In genomic region chr15:82341675-82342542, GRCm38 (mm10) we compare ENCODE assay signal across 8 mouse cellular contexts. TPM values are rescaled to one million over a fixed set of nuclear protein-coding genes. Genes with fewer than 3 reads are reported as not detected.
DNase-seq lines count a peak whose midpoint lies in the region; ATAC-seq and TF ChIP-seq lines count a peak whose summit lies in the region.

No protein-coding gene starts in this region.

- H3K4me1 ChIP-seq in kidney, embryonic 15.5 days = peaks cover 59% of the 10 kb centered on the region
- H3K4me1 ChIP-seq in intestine, embryonic 14.5 days (replicated peaks; ENCODE audit: control insufficient read depth, insufficient read depth, low read length) = peaks cover 27% of the 10 kb centered on the region
- H3K4me1 ChIP-seq in neural tube, embryonic 12.5 days = peaks cover 29% of the 10 kb centered on the region
- H3K4me1 ChIP-seq in cerebellum, adult 2 months (ENCODE audit: control insufficient read depth, insufficient read depth, low read length) = peaks cover 7% of the 10 kb centered on the region

- peak overlapping the region; percentile 49 for H3K4me3 ChIP-seq in kidney, embryonic 15.5 days (replicated peaks)
- H3K4me3 ChIP-seq in intestine, embryonic 14.5 days (ENCODE audit: low read depth, low read length) = peak overlapping the region; percentile 53
- no peak overlapping the region for H3K4me3 ChIP-seq in neural tube, embryonic 12.5 days
- no peak overlapping the region for H3K4me3 ChIP-seq in cerebellum, adult 2 months (replicated peaks; ENCODE audit: insufficient read depth, low read depth, low read length)

- peak overlapping the region; percentile 82 for H3K4me2 ChIP-seq in kidney, embryonic 15.5 days
- peak overlapping the region; percentile 72 for H3K4me2 ChIP-seq in intestine, embryonic 14.5 days (ENCODE audit: low read length)
- peak overlapping the region; percentile 61 for H3K4me2 ChIP-seq in neural tube, embryonic 12.5 days (replicated peaks)

- no peak for TF ChIP-seq CTCF in cerebellum, adult 2 months (IDR thresholded peaks at IDR 0.05; ENCODE audit: borderline replicate concordance, insufficient read depth, low read depth, low read length)

- H3K27me3 ChIP-seq in kidney, embryonic 15.5 days = no peaks in the 10 kb centered on the region
- H3K27me3 ChIP-seq in intestine, embryonic 14.5 days (replicated peaks; ENCODE audit: control insufficient read depth, insufficient read depth, low read length) = no peaks in the 10 kb centered on the region
- peaks cover 15% of the 10 kb centered on the region for H3K27me3 ChIP-seq in neural tube, embryonic 12.5 days (replicated peaks)
- H3K27me3 ChIP-seq in cerebellum, adult 2 months (ENCODE audit: control insufficient read depth, insufficient read depth, low read length) = no peaks in the 10 kb centered on the region

- 58% methylated on average over 15 of the region's 15 CpGs for WGBS in kidney, embryonic 15.5 days
- 57% methylated on average over 15 of the region's 15 CpGs for WGBS in intestine, embryonic 14.5 days
- WGBS in neural tube, embryonic 12.5 days = 69% methylated on average over 15 of the region's 15 CpGs
- WGBS in cerebellum, adult 2 months = 75% methylated on average over 15 of the region's 15 CpGs

- H3K9ac ChIP-seq in kidney, embryonic 15.5 days = peak overlapping the region; percentile 62
- H3K9ac ChIP-seq in intestine, embryonic 14.5 days (ENCODE audit: low read length) = peak overlapping the region; percentile 82
- no peak overlapping the region for H3K9ac ChIP-seq in neural tube, embryonic 12.5 days

- H3K36me3 ChIP-seq in kidney, embryonic 15.5 days = no peaks in the 10 kb centered on the region
- peaks cover 3% of the 10 kb centered on the region; the same call in 1 of the 2 replicates for H3K36me3 ChIP-seq in intestine, embryonic 14.5 days (ENCODE audit: control insufficient read depth, insufficient read depth, low read length)
- no peaks in the 10 kb centered on the region; the same call in 1 of the 2 replicates for H3K36me3 ChIP-seq in neural tube, embryonic 12.5 days

- no peak for TF ChIP-seq POLR2A in cerebellum, adult 2 months (IDR thresholded peaks at IDR 0.05; ENCODE audit: borderline replicate concordance, insufficient read depth, low read length)

- no peak for ATAC-seq in kidney, embryonic 15.5 days (replicated peaks; ENCODE audit: low FRiP score)
- ATAC-seq in intestine, embryonic 14.5 days (replicated peaks; ENCODE audit: low FRiP score, low TSS enrichment, low read depth) = no peak
- no peak for ATAC-seq in neural tube, embryonic 12.5 days (ENCODE audit: low FRiP score, low read depth)

- no peak for DNase-seq in kidney, postnatal 25 days
- DNase-seq in c-Kit-positive CD71-positive TER-119-negative erythroid progenitor cells, embryonic 14.5 days (ENCODE audit: low read depth) = peak; percentile 91
- peak; percentile 63 for DNase-seq in intestine, embryonic 14.5 days (ENCODE audit: low spot score)
- no peak for DNase-seq in cerebellum, adult 2 months
- DNase-seq in adrenal gland, postnatal 36 days = no peak
- no peak for DNase-seq in kidney, adult 8-10 months

- no peaks in the 10 kb centered on the region for H3K9me3 ChIP-seq in kidney, embryonic 15.5 days (replicated peaks)
- H3K9me3 ChIP-seq in intestine, embryonic 14.5 days (ENCODE audit: control insufficient read depth, low read length) = no peaks in the 10 kb centered on the region
- no peaks in the 10 kb centered on the region for H3K9me3 ChIP-seq in neural tube, embryonic 12.5 days

- H3K27ac ChIP-seq in kidney, embryonic 15.5 days = peak overlapping the region; percentile 82
- peak overlapping the region; percentile 88 for H3K27ac ChIP-seq in intestine, embryonic 14.5 days (ENCODE audit: low read depth)
- no peak overlapping the region for H3K27ac ChIP-seq in neural tube, embryonic 12.5 days
- no peak overlapping the region for H3K27ac ChIP-seq in cerebellum, adult 2 months (ENCODE audit: insufficient read depth, low read length)

RNA-seq across cellular contexts. Expression of gene Smdt1, which starts 3.1 kb away (rescaled TPM):
- polyA plus RNA-seq in kidney, embryonic 15.5 days (2015; fragmentation: Nextera tagmentation; extraction: Ambion mirVana) = 296 and 297 TPM in 2 replicates
- polyA plus RNA-seq in intestine, embryonic 14.5 days (2014; fragmentation: Nextera tagmentation; extraction: Ambion mirVana) = 260 and 272 TPM in 2 replicates
- 285 and 313 TPM in 2 replicates for polyA plus RNA-seq in neural tube, embryonic 12.5 days (2016; fragmentation: Nextera tagmentation; extraction: Ambion mirVana)
- 309 and 332 TPM in 2 replicates for polyA plus RNA-seq in cerebellum, adult 2 months (2012; rRNA removed)
- 100 to 1,000 TPM; 166 to 186 TPM for total RNA-seq in adrenal gland, postnatal 36 days (2021)

RNA-seq across cellular contexts. Expression of gene Pheta2, which starts 3.2 kb away (rescaled TPM):
- 11.0 and 12.0 TPM in 2 replicates for polyA plus RNA-seq in kidney, embryonic 15.5 days (2015; fragmentation: Nextera tagmentation; extraction: Ambion mirVana)
- 9.9 and 13.2 TPM in 2 replicates for polyA plus RNA-seq in intestine, embryonic 14.5 days (2014; fragmentation: Nextera tagmentation; extraction: Ambion mirVana)
- polyA plus RNA-seq in neural tube, embryonic 12.5 days (2016; fragmentation: Nextera tagmentation; extraction: Ambion mirVana) = 3.6 and 4.0 TPM in 2 replicates
- 0.13 and 0.16 TPM in 2 replicates for polyA plus RNA-seq in cerebellum, adult 2 months (2012; rRNA removed)
- total RNA-seq in adrenal gland, postnatal 36 days (2021) = 1 to 10 TPM in 1 of 2 experiments, under 1 TPM in 1; 0.59 to 1.1 TPM

RNA-seq across cellular contexts. Expression of gene Naga, which starts 3.2 kb away (rescaled TPM):
- polyA plus RNA-seq in kidney, embryonic 15.5 days (2015; fragmentation: Nextera tagmentation; extraction: Ambion mirVana) = 61.1 and 61.7 TPM in 2 replicates
- polyA plus RNA-seq in intestine, embryonic 14.5 days (2014; fragmentation: Nextera tagmentation; extraction: Ambion mirVana) = 59.7 and 61.2 TPM in 2 replicates
- polyA plus RNA-seq in neural tube, embryonic 12.5 days (2016; fragmentation: Nextera tagmentation; extraction: Ambion mirVana) = 24.8 and 27.1 TPM in 2 replicates
- polyA plus RNA-seq in cerebellum, adult 2 months (2012; rRNA removed) = 63.0 and 75.2 TPM in 2 replicates
- 10 to 100 TPM; 59.1 to 68.1 TPM for total RNA-seq in adrenal gland, postnatal 36 days (2021)

RNA-seq across cellular contexts. Expression of gene Ndufa6, which starts 12.2 kb away (rescaled TPM):
- polyA plus RNA-seq in kidney, embryonic 15.5 days (2015; fragmentation: Nextera tagmentation; extraction: Ambion mirVana) = 428 and 459 TPM in 2 replicates
- polyA plus RNA-seq in intestine, embryonic 14.5 days (2014; fragmentation: Nextera tagmentation; extraction: Ambion mirVana) = 426 and 466 TPM in 2 replicates
- 302 and 313 TPM in 2 replicates for polyA plus RNA-seq in neural tube, embryonic 12.5 days (2016; fragmentation: Nextera tagmentation; extraction: Ambion mirVana)
- polyA plus RNA-seq in cerebellum, adult 2 months (2012; rRNA removed) = 608 and 627 TPM in 2 replicates
- total RNA-seq in adrenal gland, postnatal 36 days (2021) = 100 to 1,000 TPM; 439 to 578 TPM

RNA-seq across cellular contexts. Expression of gene Cyp2d22, which starts 38.2 kb away (rescaled TPM):
- polyA plus RNA-seq in kidney, embryonic 15.5 days (2015; fragmentation: Nextera tagmentation; extraction: Ambion mirVana) = 12.9 and 18.6 TPM in 2 replicates
- 8.4 and 8.5 TPM in 2 replicates for polyA plus RNA-seq in intestine, embryonic 14.5 days (2014; fragmentation: Nextera tagmentation; extraction: Ambion mirVana)
- 2.2 and 2.9 TPM in 2 replicates for polyA plus RNA-seq in neural tube, embryonic 12.5 days (2016; fragmentation: Nextera tagmentation; extraction: Ambion mirVana)
- 64.2 and 65.4 TPM in 2 replicates for polyA plus RNA-seq in cerebellum, adult 2 months (2012; rRNA removed)
- 10 to 100 TPM; 34.1 to 36.4 TPM for total RNA-seq in adrenal gland, postnatal 36 days (2021)

Comparison
In these comparisons a context has a peak if more than half of its experiments do, and no peak if none do; other contexts are left out.
1. H3K27ac ChIP-seq: peak in kidney, embryonic 15.5 days (single experiment) and intestine, embryonic 14.5 days (single experiment); none in neural tube, embryonic 12.5 days (single experiment) and cerebellum, adult 2 months (single experiment).
2. H3K4me3 ChIP-seq: peak in kidney, embryonic 15.5 days (single experiment) and intestine, embryonic 14.5 days (single experiment); none in neural tube, embryonic 12.5 days (single experiment) and cerebellum, adult 2 months (single experiment).
3. DNase-seq: peak in c-Kit-positive CD71-positive TER-119-negative erythroid progenitor cells, embryonic 14.5 days (single experiment) and intestine, embryonic 14.5 days (single experiment); none in kidney, postnatal 25 days (0 of 2), cerebellum, adult 2 months (0 of 2), adrenal gland, postnatal 36 days (0 of 2) and kidney, adult 8-10 months (0 of 2).
4. Peak in every context shown above with its lines, with median percentiles within 50 percentile points of each other: H3K4me2 ChIP-seq.